Mouse (Mus musculus): Measurements from ENCODE around the gene Cfap161.
A peak's percentile ranks its signal among the peaks of the same experiment; 100 is the strongest.

Cfap161 gene

DNA sequence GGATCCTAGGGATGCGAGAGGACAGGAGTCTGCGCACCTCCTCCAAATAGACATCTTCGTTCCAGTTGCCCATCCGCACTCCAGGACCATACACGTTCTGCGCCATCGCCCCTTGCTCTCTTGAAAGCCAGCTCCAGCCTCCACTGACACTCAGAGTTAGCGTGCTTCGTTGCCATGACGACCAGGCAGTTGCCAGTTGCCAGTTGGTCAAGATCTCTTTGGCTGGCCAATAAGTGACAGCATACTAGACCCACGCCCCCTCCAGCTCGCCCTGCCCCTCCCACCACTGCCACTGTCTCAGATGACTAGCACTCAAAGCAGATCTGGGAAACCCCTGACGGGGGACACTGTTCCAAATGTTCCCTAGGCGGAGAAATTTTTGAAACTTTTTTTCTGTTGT is at the start of gene Cfap161:
TSS of gene Cfap161 (minus strand) at position 176 of the 400 bp plus-strand sequence.
- DNase-seq (ENCODE audit: low spot score in 2 of 2): peak; percentile 77 to 81

DNA sequence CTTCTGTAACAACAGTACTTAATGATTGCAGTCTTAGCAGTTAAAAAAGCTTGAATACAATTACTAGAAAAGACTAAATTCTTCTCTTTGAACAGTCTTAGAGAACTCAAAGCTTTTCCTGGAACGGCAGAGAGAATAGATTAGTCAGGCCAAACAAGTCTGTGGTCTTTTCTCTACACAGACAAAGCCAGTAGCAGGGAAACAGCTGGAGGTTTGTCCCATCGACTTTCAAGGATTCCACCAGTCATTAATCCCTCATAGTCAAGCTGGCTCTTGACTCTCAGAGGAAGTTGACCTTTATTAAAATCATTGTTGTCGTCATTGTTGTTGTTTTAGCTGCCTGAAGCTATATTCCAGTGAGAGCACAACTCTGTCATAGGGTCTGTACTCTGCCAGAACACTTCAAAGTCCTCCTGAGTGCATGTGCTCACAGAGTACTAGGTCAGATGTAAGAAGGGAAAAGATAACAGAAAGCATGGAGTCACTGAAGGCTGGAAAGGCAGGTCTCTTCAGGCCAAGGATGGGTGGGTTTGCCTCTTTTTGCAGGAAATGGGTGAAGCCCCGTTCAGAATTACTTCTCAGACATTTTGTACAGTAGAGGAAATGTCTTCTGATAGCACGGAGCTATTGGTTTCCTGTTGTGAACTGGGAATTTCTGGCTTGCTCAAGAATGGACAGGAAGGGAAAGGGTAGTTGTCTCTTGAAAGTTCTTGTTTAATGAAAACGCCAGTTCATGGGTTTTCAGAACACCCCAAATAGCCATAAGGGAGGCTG is 48.0 kb upstream of the Cfap161 start:
- DNase-seq (ENCODE audit: low spot score in 2 of 2): no peak

DNA sequence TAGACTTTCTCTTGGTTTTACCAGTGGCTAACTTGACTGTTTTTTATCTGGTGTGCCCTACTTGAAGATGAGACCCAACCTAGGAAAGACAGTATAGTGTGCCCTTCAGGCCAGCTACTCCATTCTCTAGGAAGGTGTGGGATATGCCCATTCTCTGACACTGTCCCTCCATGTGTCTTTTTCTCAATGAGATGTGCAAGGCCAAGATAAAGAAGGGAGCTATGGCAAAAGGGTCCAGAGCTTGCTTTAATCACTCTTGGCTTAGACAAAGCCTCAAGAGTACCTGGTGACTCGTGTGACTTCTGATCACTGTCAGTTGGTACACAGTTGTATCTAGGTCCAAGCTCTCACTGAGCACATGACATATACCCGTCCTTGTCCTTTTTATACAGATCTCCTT is 45.4 kb upstream of the Cfap161 start:
- no peak for DNase-seq (ENCODE audit: low spot score in 2 of 2)

DNA sequence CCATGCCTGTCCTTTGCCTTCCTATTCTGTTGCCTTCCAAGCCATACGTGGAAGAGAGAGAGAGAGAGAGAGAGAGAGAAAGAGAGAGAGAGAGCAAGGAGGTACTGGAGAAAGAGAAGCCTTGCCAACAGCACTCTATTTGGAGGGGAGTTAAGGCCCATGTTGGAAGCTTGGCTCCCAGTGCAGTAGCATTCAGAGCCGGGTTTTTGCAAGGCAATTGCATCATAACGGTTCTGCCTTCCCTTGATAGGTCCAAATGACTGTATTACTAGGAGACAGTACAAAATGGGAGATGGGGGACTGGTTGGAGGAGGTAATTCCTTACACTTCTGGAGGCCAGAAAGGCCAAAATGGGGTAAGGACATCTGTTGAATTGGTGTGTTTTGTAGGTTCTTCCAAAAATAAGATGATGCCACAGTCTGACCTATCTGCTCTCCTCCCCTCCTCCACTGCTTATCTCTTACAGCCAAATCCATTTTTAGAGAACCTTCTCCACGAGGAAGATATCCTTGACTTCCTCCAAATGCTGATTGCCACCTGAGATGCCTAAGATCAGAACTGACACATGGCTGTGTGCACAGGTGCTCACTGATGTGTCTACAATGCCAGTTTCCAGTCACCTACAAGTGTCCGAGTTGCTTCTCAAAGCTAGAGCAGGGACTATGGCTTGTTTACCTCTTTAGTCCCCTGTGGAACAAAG is 44.0 kb upstream of the Cfap161 start:
- DNase-seq (ENCODE audit: low spot score in 2 of 2): no peak

DNA sequence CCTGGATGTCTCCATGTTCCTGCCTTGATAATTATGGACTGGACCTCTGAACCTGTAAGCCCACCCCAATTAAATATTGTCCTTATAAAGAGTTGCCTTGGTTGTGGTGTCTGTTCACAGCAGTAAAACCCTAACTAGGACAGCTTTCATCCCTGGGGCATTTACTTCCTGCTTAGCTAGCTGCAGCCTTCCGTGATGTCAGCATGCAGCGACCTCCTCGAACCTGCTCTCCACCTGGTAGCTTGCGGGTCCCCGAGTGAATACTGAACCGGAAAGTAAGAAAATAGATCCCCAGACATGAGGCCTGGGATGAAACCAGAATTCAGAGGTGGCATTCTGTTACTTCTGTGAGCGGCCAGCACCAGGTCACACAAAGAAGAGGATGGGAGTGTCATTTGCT is 34.7 kb upstream of the Cfap161 start:
- no peak for DNase-seq (ENCODE audit: low spot score in 2 of 2)

DNA sequence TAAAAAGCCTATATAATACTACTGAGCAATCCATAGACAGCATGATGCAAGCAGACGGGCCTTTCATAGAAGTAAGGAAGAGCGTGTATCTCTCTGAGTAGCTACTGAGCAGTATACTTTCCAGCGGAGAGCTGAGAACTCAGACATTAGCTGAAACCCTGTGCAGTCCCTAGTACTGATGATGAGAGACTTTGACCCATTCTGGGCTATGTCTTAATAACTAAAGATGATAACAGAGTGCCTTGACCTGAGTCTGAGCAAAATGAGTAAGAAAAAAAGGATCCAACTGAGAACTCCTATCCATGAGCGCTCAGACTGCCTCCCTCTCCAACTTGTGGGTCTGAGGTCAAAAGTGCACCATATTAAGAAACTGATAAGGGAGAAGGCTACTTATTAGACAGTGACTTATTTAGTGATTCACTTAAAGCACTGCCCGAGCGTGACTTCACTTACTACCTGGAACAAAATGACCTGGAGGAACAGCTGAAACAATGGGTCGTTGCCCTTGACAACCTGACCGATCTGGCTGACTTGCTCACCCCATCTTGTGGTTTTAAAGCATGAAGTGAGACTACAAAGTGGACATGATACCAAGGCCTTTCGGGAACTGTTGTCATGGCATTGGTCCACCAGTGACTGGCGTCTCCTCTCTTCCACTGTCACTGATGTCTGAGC is 32.9 kb upstream of the Cfap161 start:
- no peak for DNase-seq (ENCODE audit: low spot score in 2 of 2)

DNA sequence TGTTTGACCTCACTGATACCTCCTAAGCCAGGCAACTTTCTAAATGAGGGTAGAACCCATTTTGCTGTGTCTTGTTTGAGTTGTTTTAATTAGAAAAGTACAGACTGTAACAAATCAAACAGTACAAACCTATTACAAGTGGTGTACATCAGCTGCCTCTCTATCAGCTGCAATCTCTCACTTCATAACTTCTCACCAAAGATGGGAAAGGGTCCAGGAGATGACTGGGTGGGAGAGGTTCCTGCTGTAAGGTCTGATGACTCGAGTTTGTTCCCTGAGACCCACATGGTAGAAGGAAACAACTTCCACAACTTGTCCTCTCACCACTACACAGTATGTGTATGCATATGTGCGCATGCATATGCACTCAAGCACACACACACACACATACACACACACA is 32.1 kb upstream of the Cfap161 start:
- DNase-seq (ENCODE audit: low spot score in 2 of 2): no peak

DNA sequence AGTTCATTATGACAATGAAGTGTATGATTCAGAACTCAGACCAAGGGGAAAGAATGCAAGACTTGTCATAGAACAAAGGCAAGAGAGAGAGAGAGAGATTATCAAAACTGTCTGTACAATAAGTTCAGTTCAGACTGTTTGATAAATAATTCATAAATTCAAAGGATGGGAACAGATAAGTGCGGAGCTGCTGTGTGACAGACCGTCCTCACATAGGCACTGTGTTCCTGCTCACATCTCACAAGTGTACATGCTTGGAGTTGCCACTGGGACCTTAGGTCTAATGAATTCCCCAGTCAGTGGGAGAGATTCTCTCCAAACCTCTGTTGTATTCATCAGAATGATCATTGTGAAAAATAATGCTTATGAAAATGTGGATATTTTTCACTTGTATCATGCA is 27.3 kb upstream of the Cfap161 start:
- DNase-seq (ENCODE audit: low spot score in 2 of 2): no peak

DNA sequence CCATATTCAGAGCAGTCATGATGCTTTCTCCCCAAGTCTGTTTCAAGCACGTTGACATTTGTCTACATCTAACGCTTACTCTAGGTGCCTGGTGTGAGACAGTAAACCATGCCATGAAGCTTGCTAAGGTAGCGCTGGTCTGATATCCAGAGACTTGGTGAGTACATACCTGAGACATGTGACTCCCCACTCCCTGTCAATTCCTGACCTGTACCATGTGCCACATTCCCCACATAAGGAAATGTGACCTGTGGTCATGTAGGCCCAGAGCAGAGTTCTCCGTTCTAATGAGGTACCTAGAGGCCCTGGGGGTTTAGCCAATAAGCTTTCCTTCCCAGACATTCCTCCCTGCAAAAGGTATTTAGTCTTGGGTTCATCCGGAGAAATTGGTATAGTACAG is 22.2 kb upstream of the Cfap161 start:
- DNase-seq (ENCODE audit: low spot score in 2 of 2): no peak

DNA sequence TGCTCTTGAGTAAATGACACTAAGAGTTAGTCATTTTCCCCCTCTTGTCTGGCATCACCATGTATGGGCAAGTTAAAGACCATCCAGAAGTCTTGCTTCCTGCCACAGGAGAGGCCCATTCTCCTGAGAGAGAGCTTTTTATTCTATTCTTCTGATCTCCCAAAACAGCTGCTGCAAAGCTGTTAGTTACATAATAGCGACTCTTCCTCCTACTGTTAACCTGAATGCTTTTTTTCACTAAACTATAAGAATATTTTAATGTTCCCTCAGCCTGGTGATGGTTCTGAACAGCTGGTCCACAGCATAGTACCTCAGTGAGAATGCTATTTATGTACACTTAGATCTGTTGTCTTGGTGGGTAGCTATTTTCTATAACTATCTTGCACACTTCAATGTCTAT is 21.0 kb upstream of the Cfap161 start:
- DNase-seq (ENCODE audit: low spot score in 2 of 2): no peak

DNA sequence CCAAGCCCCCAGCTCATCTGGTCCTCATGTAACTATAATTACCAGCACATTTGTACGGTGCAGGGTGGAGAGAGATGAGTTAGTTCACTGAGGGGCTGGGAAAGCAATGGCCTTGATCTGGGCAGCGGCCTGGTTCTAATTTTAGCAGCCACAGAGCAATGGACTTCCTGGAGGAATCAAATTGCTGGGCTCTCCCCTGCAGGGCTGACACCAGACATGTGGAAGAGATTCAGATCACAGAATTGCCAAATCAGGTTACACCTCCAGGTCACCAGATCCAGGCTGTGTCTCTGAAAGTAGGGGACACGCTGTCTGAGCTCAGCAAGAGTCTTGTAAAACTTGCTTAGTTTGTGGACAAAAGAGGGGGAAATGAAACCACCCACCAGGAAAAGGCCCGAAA is 19.3 kb upstream of the Cfap161 start:
- DNase-seq (ENCODE audit: low spot score in 2 of 2): peak; percentile 27 to 30

DNA sequence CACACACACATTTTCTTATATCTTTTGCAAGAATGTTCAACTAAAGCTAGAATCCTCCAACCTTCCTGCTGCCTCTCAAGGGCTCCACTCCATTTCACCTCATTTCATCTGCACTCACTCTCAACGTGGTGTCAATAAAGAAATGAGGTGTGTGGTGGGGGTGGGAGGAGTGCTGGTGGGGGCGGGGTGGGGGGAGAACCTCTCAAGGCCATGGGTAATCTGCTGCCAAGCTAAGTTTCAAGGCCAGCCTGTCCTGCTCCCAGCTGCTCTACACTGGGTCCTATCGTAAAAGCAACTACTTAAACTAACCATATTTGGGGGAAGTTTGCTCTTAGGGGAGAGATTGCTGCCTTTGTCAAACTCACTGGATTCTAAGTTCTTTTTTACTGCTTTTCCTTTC is 18.8 kb upstream of the Cfap161 start:
- no peak for DNase-seq (ENCODE audit: low spot score in 2 of 2)

DNA sequence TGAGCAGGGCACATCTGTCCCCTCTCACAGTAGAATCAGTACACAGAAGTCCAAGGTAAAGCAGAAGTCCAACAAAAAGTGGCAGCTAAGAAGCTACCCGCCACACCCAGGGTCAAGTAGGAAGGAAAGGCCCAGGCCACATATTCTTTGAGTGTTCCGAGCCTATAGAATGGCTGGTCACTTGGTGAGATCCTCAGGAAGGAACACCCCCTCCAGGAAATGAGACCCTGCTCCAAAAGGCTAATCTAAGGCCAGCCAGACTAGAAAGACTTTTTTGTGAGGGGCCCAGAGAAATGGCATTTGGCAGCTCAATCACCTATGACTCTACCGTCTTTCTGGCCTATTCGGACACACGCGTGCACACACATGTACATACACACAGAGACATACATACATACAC is 18.3 kb upstream of the Cfap161 start:
- no peak for DNase-seq (ENCODE audit: low spot score in 2 of 2)

DNA sequence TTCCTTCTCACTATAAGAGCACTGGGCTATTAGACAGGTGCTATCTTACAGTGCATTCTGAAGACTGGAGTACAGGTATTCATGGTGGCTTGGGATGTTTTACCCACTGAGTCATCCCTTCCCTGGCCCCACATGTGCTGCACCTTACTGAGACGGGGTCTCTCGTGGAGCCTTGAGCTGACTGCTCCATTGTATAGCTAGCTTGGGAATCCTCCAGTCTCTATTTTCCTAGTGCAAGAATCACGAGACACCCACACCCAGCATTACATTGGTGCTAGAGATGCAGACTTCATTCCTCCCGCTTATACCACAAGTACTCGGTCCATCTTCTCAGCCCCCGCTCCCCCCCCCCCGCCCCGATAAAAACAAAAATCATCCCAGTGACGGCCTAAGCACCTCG is 17.9 kb upstream of the Cfap161 start:
- DNase-seq (ENCODE audit: low spot score in 2 of 2): no peak

DNA sequence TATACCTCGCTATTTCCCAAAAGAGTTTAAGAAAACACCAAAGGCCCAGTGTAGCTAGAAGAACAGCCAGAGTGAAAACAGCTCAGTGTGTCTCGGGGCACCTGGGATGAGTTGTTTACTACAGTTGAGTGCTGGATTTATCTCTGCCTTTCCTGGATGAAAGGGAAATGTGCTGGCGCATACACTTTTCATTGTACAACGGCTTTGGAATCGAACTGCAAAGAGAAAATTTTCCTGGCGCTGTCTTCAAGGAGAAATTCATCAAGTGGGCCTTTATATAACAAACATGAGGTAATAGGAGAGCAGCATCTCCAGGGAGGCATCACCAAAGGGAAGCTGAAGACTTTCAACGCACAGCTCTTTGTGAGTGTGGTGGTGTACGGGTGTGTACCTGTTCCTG is 17.2 kb upstream of the Cfap161 start:
- no peak for DNase-seq (ENCODE audit: low spot score in 2 of 2)

DNA sequence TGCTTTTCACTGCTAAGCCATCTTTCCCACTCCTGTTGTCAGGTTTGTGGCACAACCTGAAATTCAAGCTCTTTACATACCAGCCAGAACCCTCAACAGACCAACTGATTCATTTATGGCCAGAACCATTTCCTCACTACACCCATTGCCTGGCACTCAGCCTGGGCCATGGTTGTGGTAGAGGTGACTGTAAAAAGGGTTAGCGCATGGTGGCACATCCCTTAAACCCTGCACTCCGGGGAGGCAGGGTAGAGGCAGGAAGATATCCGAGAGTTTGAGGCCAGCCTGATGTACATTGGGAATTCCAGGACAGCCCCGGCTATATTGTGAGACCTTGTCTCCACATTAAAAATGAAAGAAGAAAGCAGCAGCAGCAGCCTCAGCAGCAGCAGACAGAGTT is 16.8 kb upstream of the Cfap161 start:
- no peak for DNase-seq (ENCODE audit: low spot score in 2 of 2)

DNA sequence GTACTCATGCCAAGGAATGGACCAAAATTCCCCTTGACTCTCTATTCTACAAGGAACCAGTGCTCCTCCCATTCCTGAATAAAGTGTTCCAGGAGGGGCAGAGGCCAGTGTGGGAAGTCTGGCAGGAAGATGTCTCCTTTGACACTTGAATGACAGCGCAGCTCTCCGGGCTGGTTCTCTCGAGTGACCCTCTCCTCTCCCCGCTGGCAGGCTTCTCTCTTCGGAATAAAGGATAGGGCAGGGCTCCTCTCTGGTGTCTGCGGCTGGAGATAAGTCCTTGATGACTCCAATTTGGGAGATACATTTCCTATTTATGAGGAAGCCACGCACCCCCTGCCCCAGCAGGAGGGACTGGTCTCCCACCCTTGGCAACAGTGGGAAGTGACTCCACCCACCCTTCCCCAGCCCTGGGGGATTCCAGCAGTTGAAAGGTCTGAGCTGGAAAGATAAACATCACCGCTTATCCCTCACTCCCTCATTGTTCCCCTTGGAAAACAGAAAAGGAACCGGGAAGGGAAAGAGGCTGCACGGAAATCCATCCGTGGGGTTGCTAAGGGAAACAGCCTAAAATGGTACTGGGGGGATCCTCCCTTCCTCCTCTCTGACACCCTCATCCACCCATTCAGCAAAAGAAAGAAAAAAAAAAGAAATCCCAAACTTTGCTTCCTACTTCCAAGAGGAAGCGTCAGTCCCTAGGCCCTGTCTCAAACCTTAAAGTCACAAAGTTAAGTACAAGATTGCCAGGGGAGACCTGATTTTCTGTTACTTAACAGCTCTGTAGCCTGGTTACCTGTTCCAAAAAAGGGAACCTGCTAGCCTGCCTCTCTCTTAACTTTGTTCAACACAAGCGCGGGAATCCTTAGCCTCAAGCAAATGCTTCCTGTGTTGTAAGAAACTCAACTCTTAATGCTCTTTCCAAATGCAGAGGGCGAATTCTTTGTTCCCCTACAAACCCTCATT is 15.7 kb upstream of the Cfap161 start:
- peak; percentile 29 to 30 for DNase-seq (ENCODE audit: low spot score in 2 of 2)

DNA sequence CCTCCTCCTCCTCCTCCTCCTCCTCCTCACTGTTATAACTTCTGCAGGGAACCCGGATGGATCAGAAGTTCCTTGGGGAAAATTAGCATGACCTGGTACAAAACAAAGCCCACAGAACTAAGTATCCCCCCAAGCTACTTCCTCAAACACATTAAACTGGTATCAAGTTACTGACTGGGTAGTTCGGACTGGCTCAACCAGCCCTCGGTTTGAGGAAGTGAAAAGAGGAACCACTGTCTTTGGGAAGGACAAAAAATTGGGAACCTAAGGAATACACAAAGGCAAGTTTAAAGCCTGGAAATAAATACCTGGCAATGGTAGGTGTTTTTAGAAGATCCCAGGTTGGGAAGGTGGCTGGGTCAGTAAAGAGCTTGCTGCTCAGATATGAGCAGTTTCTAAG is 15.0 kb upstream of the Cfap161 start:
- DNase-seq (ENCODE audit: low spot score in 2 of 2): no peak

DNA sequence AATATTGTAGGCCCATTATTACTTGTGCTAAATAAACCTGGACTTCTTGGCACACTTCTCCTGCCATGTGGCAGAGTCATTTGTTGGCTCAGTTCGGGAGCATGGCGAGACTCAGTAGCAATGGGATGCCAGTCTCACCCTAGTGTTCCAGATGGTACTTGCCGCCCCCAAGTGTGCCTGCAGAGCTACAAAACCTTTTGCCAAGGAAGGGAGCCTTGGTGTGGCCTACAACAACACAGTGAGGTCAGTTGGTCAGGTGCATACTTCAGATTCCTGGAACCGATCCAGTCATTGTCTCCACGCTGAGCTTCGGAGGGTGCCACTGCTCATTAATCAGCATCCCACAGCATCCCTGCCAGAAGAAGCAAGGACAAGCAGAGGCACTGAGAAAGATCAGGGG is 14.4 kb upstream of the Cfap161 start:
- DNase-seq (ENCODE audit: low spot score in 2 of 2): peak; percentile 60 to 61

DNA sequence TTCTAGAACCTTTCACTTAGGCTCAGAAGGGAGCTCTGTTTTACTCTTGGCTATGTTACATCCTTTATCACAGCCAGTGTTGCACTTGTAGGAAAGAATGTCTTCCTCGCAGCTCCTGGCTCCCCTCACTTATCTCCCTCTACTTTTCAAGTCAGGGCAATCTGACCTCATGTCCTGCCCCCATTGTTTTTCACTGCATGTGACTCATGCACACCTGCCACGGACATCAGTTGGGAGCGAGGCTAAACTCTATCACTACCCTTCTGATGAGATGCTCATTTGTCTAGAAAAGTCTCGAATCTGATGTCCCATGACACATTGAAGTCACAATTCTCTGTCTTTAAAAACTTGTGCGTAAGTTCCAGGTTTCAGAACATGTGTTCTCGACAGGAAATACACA is 12.3 kb upstream of the Cfap161 start:
- no peak for DNase-seq (ENCODE audit: low spot score in 2 of 2)

DNA sequence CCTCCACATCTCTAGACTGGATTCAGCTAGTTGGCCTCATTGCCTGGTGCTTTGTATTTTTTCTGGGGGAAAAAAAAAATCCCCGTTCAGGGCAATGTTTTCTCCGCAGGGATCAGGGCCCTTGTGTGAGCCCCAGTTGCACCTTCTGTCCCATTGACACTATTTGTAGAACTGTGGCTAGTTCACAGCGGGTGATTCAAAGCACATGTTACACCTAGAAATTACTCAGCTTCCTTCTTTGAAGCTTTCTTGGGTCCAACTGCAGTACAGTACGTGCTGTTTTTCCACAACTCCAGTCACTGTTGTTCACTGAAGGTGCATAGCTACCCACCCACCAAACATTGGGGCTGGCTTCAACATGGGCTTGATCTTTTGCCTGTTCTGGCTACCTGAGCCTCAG is 9.1 kb upstream of the Cfap161 start:
- no peak for DNase-seq (ENCODE audit: low spot score in 2 of 2)

DNA sequence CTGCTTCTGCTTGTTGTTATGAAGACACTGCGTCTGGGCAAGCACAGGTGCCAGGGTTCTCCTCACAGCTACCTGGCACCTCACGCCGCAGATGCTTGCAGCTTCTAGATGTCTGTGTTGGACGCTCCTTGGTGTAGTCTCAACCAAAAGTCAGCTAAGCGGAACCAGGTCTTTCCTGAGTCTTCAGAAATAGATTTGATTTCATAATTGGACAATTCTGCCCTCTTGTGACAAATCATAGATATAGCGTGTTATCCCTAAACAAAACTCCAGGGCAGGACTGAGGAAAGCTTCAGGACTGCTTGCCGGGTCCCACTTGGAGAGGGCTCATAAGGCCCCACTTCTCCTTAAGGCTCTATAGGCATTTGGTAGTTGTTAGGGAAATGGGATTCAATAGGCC is 7.8 kb upstream of the Cfap161 start:
- DNase-seq (ENCODE audit: low spot score in 2 of 2): peak in 1 of 2 experiments; percentile 39
